Mouse (Mus musculus) stomach, embryonic 14.5 days (tissue): Measurements from ENCODE around the gene Zmiz2. TPM values are rescaled to one million over a fixed set of nuclear protein-coding genes. Genes with fewer than 3 reads are reported as not detected.
A peak's percentile ranks its signal among the peaks of the same experiment; 100 is the strongest.

Experiments used
- ATAC-seq: fragments of 200-750 bp; cut with Nextera tagmentation; 2 replicates; pipeline ENCODE4 v1.8.0; 2017; ENCODE audit warnings: low read depth, moderate TSS enrichment; ENCODE audit not compliant: insufficient number of reproducible peaks, insufficient read depth, low FRiP score
- H3K27ac ChIP-seq: fragments of 300-500 bp; sonication (generic); 2 replicates; pipeline ENCODE4 v1.5.1; 2014; ENCODE audit warnings: mild to moderate bottlenecking, low read length, moderate library complexity, mixed read lengths
- H3K27me3 ChIP-seq: fragments of 300-500 bp; sonication (generic); 2 replicates; pipeline ENCODE4 v1.6.1; 2014; ENCODE audit warnings: low read length, control low read depth, mixed read lengths; ENCODE audit not compliant: control insufficient read depth, insufficient read depth
- H3K36me3 ChIP-seq: fragments of 300-500 bp; sonication (generic); 2 replicates; pipeline ENCODE4 v1.6.1; 2014; ENCODE audit warnings: mild to moderate bottlenecking, control low read depth, low read length, moderate library complexity, mixed read lengths; ENCODE audit not compliant: control insufficient read depth, insufficient read depth
- H3K4me1 ChIP-seq: fragments of 300-500 bp; sonication (generic); 2 replicates; pipeline ENCODE4 v1.6.1; 2014; ENCODE audit warnings: low read length, control low read depth, mixed read lengths; ENCODE audit not compliant: control insufficient read depth, insufficient read depth
- H3K4me2 ChIP-seq: fragments of 300-500 bp; sonication (generic); replicated peaks from 2 replicates; pipeline ENCODE4 v1.6.1; 2014; ENCODE audit warnings: low read depth, low read length, control low read depth
- H3K4me3 ChIP-seq: fragments of 300-500 bp; sonication (generic); 2 replicates; pipeline ENCODE4 v1.5.1; 2014; ENCODE audit warnings: low read depth, low read length, control low read depth
- H3K9ac ChIP-seq: fragments of 300-500 bp; sonication (generic); replicated peaks from 2 replicates; pipeline ENCODE4 v1.6.1; 2014; ENCODE audit warnings: low read depth, mild to moderate bottlenecking, control low read depth, low read length, moderate library complexity, mixed read lengths
- H3K9me3 ChIP-seq: fragments of 300-500 bp; sonication (generic); 2 replicates; pipeline ENCODE4 v1.6.1; 2016; ENCODE audit warnings: low read depth, low read length, control low read depth; ENCODE audit not compliant: control insufficient read depth
- WGBS: fragments of 180-500 bp; shearing (Covaris S2); extraction: QIAGEN DNeasy Blood & Tissue Kit; methylation state at CpG from one replicate; pipeline ENCODE4 v1.1.7; 2014; 5-methylcytosine and 5-hydroxymethylcytosine counted together
- polyA plus RNA-seq: library from polyadenylated mRNA; unstranded; fragments of >200 nt; fragmentation: Nextera tagmentation; extraction: Ambion mirVana; gene quantifications from 2 replicates; pipeline ENCODE4 v1.2.1, GENCODE M21; 2014

The Zmiz2 gene
- polyA plus RNA-seq, 1 experiment from 2014 or later = 14.3 TPM

- H3K9me3 ChIP-seq = no peaks in the 10 kb centered on the region
- no peak overlapping the region for H3K4me2 ChIP-seq
- no peak overlapping the region for H3K27ac ChIP-seq
- no peak overlapping the region for H3K9ac ChIP-seq
- H3K36me3 ChIP-seq = peaks cover 49% of the 10 kb centered on the region
- no peaks in the 10 kb centered on the region for H3K27me3 ChIP-seq
- H3K4me1 ChIP-seq = peaks cover 4% of the 10 kb centered on the region; the same call in 1 of the 2 replicates
- WGBS = 68% methylated on average over 2 of the region's 2 CpGs
- ATAC-seq = no peak
- no peak overlapping the region for H3K4me3 ChIP-seq
Observed at GRCm38 (mm10) chr11:6420722-6421350, 32.0 kb downstream of the Zmiz2 start.

- WGBS = 90% methylated on average over 7 of the region's 7 CpGs
- Histone ChIP-seq H3K27me3 (no peaks in the 10 kb centered on the region), H3K36me3 (peaks cover 80% of the 10 kb centered on the region), H3K4me1 (no peaks in the 10 kb centered on the region), H3K9me3 (no peaks in the 10 kb centered on the region), H3K4me3 (no peak overlapping the region), H3K9ac (no peak overlapping the region), H3K4me2 (no peak overlapping the region), H3K27ac (no peak overlapping the region)
- no peak for ATAC-seq
Observed at GRCm38 (mm10) chr11:6430186-6430585, 41.3 kb downstream of the Zmiz2 start.

GRCm38 (mm10) chr11:6436442-6436841 is 47.6 kb downstream of the Zmiz2 start:
- Histone ChIP-seq H3K4me2 (no peak overlapping the region), H3K4me3 (no peak overlapping the region), H3K27ac (no peak overlapping the region), H3K36me3 (peaks cover 62% of the 10 kb centered on the region), H3K27me3 (no peaks in the 10 kb centered on the region), H3K9ac (no peak overlapping the region), H3K9me3 (no peaks in the 10 kb centered on the region), H3K4me1 (no peaks in the 10 kb centered on the region)
- WGBS = 76% methylated on average over 8 of the region's 8 CpGs
- no peak for ATAC-seq

- Histone ChIP-seq H3K4me2 (no peak overlapping the region), H3K4me1 (no peaks in the 10 kb centered on the region), H3K9ac (no peak overlapping the region), H3K27me3 (no peaks in the 10 kb centered on the region), H3K27ac (no peak overlapping the region), H3K4me3 (no peak overlapping the region), H3K36me3 (peaks cover 50% of the 10 kb centered on the region), H3K9me3 (no peaks in the 10 kb centered on the region)
- 88% methylated on average over 2 of the region's 2 CpGs for WGBS
- ATAC-seq = no peak
Observed at GRCm38 (mm10) chr11:6437667-6438066, 48.8 kb downstream of the Zmiz2 start.

- Histone ChIP-seq H3K9ac (no peak overlapping the region), H3K36me3 (peaks cover 30% of the 10 kb centered on the region)
Observed at GRCm38 (mm10) chr11:6440171-6440570, 51.3 kb downstream of the Zmiz2 start.

GRCm38 (mm10) chr11:6442566-6442965 is 53.7 kb downstream of the Zmiz2 start:
- no peak for ATAC-seq
- H3K9me3 ChIP-seq = no peaks in the 10 kb centered on the region
- peak overlapping the region; percentile 72; the same call in 1 of the 2 replicates for H3K4me2 ChIP-seq
- no peaks in the 10 kb centered on the region for H3K27me3 ChIP-seq
- 91% methylated on average over 4 of the region's 4 CpGs for WGBS
- peaks cover 6% of the 10 kb centered on the region for H3K4me1 ChIP-seq
- H3K9ac ChIP-seq = no peak overlapping the region
- no peak overlapping the region; the same call in 1 of the 2 replicates for H3K4me3 ChIP-seq
- peaks cover 11% of the 10 kb centered on the region for H3K36me3 ChIP-seq
- H3K27ac ChIP-seq = no peak overlapping the region

More at GRCm38 (mm10) chr11:6440171-6440570, 51.3 kb downstream of the Zmiz2 start:
- peaks cover 6% of the 10 kb centered on the region for H3K4me1 ChIP-seq
- H3K27me3 ChIP-seq = no peaks in the 10 kb centered on the region
- no peak for ATAC-seq
- H3K9me3 ChIP-seq = no peaks in the 10 kb centered on the region
- H3K4me2 ChIP-seq = no peak overlapping the region
- WGBS = 93% methylated on average over 4 of the region's 4 CpGs
- H3K27ac ChIP-seq = no peak overlapping the region
- H3K4me3 ChIP-seq = no peak overlapping the region

GRCm38 (mm10) chr11:6443102-6443501 is 54.2 kb downstream of the Zmiz2 start:
- H3K9ac ChIP-seq = peak overlapping the region; percentile 84
- H3K4me3 ChIP-seq = peak overlapping the region; percentile 70
- ATAC-seq = no peak
- H3K27me3 ChIP-seq = no peaks in the 10 kb centered on the region
- H3K27ac ChIP-seq = peak overlapping the region; percentile 93; the same call in 1 of the 2 replicates
- H3K4me2 ChIP-seq = peak overlapping the region; percentile 72
- no peaks in the 10 kb centered on the region for H3K9me3 ChIP-seq
- peaks cover 6% of the 10 kb centered on the region for H3K36me3 ChIP-seq
- WGBS = 53% methylated on average over 4 of the region's 4 CpGs
- peaks cover 6% of the 10 kb centered on the region for H3K4me1 ChIP-seq

- no peaks in the 10 kb centered on the region for H3K9me3 ChIP-seq
- H3K9ac ChIP-seq = peak overlapping the region; percentile 84
- H3K27me3 ChIP-seq = no peaks in the 10 kb centered on the region
- peaks cover 3% of the 10 kb centered on the region; the same call in 1 of the 2 replicates for H3K36me3 ChIP-seq
- no peak for ATAC-seq
- H3K4me3 ChIP-seq = peak overlapping the region; percentile 70
- peak overlapping the region; percentile 72 for H3K4me2 ChIP-seq
- H3K4me1 ChIP-seq = peaks cover 6% of the 10 kb centered on the region
- peak overlapping the region; percentile 93 for H3K27ac ChIP-seq
- WGBS = under 1% methylated on average over 10 of the region's 10 CpGs
Observed at GRCm38 (mm10) chr11:6443727-6444076, 54.8 kb downstream of the Zmiz2 start.
